In genomic region chr7:144572234-144572633, GRCm38 (mm10) we compare ENCODE assay signal across 15 mouse cellular contexts.
"Had no signal": no experiment of that assay in that cellular context is flagged by ENCODE, and none has a peak within 500 bp of the region (broad histone marks: within the 10 kb centered on the region; RNA-seq: fewer than 3 reads in every experiment).

No protein-coding gene starts in this region.

- H3K36me3 ChIP-seq: hindbrain, embryonic 13.5 days; limb, embryonic 10.5 days; midbrain, embryonic 13.5 days; neural tube, embryonic 15.5 days had no signal

- H3K4me2 ChIP-seq: hindbrain, embryonic 13.5 days; liver, embryonic 11.5 days; lung, embryonic 14.5 days; midbrain, embryonic 13.5 days; neural tube, embryonic 15.5 days had no signal

- H3K9ac ChIP-seq: hindbrain, embryonic 13.5 days; lung, embryonic 14.5 days; midbrain, embryonic 13.5 days; neural tube, embryonic 15.5 days had no signal

- H3K4me1 ChIP-seq: hindbrain, embryonic 13.5 days; limb, embryonic 10.5 days; midbrain, embryonic 13.5 days; neural tube, embryonic 15.5 days had no signal

- ATAC-seq: hindbrain, postnatal 0 days; midbrain, embryonic 13.5 days had no signal

- H3K27me3 ChIP-seq: midbrain, embryonic 13.5 days; neural tube, embryonic 15.5 days had no signal

- H3K27ac ChIP-seq: hindbrain, embryonic 13.5 days; hindbrain, postnatal 0 days; layer of hippocampus, adult 2 months; limb, embryonic 10.5 days; macrophage; midbrain, embryonic 13.5 days; neural tube, embryonic 15.5 days had no signal

- H3K9me3 ChIP-seq: hindbrain, embryonic 13.5 days; limb, embryonic 10.5 days; midbrain, embryonic 13.5 days; neural tube, embryonic 15.5 days had no signal

- DNase-seq: lung, embryonic 14.5 days; lung, postnatal 10 days; right cerebral cortex, postnatal 4 days; spleen, adult 18-20 months; thymus, adult 18-20 months; thymus, postnatal 14 days had no signal

- H3K4me3 ChIP-seq: hindbrain, embryonic 13.5 days; layer of hippocampus, adult 2 months; limb, embryonic 10.5 days; midbrain, embryonic 13.5 days; myocyte; neural tube, embryonic 15.5 days had no signal
